Mouse (Mus musculus) ES-E14 (cell line): ENCODE measurements at regions not wholly inside any gene's neighbourhood (a gene's known extent, or its start where the extent isn't known, plus 50 kb on each side); places are given as distances from the start of the nearest gene placed in this dataset.

ENCODE experiments used
- CHD2 ChIP-seq: IDR thresholded peaks from 2 replicates; pipeline ENCODE4 v1.6.1; 2014; ENCODE audit warnings: mild to moderate bottlenecking, low read depth, low read length, inconsistent platforms
- HCFC1 ChIP-seq: IDR thresholded peaks from 2 replicates; pipeline ENCODE4 v1.6.1; 2012; ENCODE audit warnings: low read length, inconsistent platforms, borderline replicate concordance; ENCODE audit not compliant: insufficient read depth
- MAFK ChIP-seq: IDR thresholded peaks from 2 replicates; pipeline ENCODE4 v1.6.1; 2014; ENCODE audit warnings: mild to moderate bottlenecking, low read depth, low read length, inconsistent platforms; ENCODE audit not compliant: insufficient read depth
- ZC3H11A ChIP-seq: IDR thresholded peaks from 2 replicates; pipeline ENCODE4 v1.6.1; 2012; ENCODE audit warnings: low read depth, mild to moderate bottlenecking, inconsistent platforms, low read length, borderline replicate concordance
- ZNF384 ChIP-seq: IDR thresholded peaks from 2 replicates; pipeline ENCODE4 v1.6.1; 2012; ENCODE audit warnings: low read depth, low read length, inconsistent platforms

DNA sequence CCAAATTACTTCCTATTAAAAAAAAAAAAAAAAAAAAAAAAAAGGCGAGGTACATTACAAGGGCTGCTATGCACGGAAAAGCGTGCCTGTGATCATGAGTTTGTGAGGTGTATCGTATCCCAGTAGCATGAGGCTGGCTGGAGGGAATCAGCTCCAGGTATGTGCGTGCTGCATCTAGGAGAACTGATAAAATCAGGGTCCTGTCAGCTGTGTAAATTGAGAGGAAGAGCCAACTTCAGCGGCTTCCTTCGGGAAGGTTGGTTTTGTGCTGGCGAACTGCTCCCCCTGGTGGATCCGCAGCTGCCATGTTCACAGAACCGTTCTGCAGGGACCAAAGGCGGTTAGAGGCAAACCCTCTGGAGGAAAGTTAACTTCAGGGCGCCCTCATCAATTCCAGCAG, 60.8 kb upstream of the Gm10295 start:
- peak; percentile 69 for TF ChIP-seq ZNF384
- no peak for TF ChIP-seq CHD2
- TF ChIP-seq MAFK = no peak
- no peak; the same call in 1 of the 2 replicates for TF ChIP-seq ZC3H11A
- TF ChIP-seq HCFC1 = no peak
